Comparison of ENCODE assay signal across 9 mouse cellular contexts in genomic region chr4:125099458-125099857, GRCm38 (mm10). TPM values are rescaled to one million over a fixed set of nuclear protein-coding genes. Genes with fewer than 3 reads are reported as not detected.
DNase-seq lines count a peak whose midpoint lies in the region; ATAC-seq and TF ChIP-seq lines count a peak whose summit lies in the region.
"Had no signal": no experiment of that assay in that cellular context is flagged by ENCODE, and none has a peak within 500 bp of the region (broad histone marks: within the 10 kb centered on the region; RNA-seq: fewer than 3 reads in every experiment).

No protein-coding gene starts in this region.

- 7% methylated on average over 8 of the region's 8 CpGs for WGBS in liver, postnatal 0 days (ENCODE audit: insufficient replicate concordance)

- no peaks in the 10 kb centered on the region for H3K27me3 ChIP-seq in liver, postnatal 0 days (ENCODE audit: insufficient read depth, low read length)
- H3K27me3 ChIP-seq: embryonic facial prominence, embryonic 15.5 days had no signal

- no peak for TF ChIP-seq EP300 in liver, postnatal 0 days (IDR thresholded peaks at IDR 0.05; ENCODE audit: low read depth)

- no peak overlapping the region for H3K4me2 ChIP-seq in liver, postnatal 0 days (ENCODE audit: low read depth, low read length)
- H3K4me2 ChIP-seq: embryonic facial prominence, embryonic 15.5 days had no signal

- H3K9me3 ChIP-seq in liver, postnatal 0 days (ENCODE audit: low read length): no peaks in the 10 kb centered on the region
- H3K9me3 ChIP-seq: embryonic facial prominence, embryonic 15.5 days had no signal

- DNase-seq in CD8-positive naive resting alpha-beta T cell, adult 2 months (ENCODE audit: low read depth in 2 of 2, low spot score in 2 of 2): peak; percentile 81 to 88
- peak; percentile 87 for DNase-seq in brain, embryonic 14.5 days (ENCODE audit: low read depth)
- DNase-seq in fibroblast of lung, adult 2 months (ENCODE audit: low read depth): peak; percentile 57
- DNase-seq in heart, postnatal 10 days: peak; percentile 75 to 91
- peak; percentile 79 to 90 for DNase-seq in kidney, postnatal 25 days
- DNase-seq in liver, postnatal 0 days: peak; percentile 90
- DNase-seq in testis, postnatal 14 days (ENCODE audit: low spot score): peak; percentile 53

- no peaks in the 10 kb centered on the region for H3K4me1 ChIP-seq in liver, postnatal 0 days (ENCODE audit: insufficient read depth)
- H3K4me1 ChIP-seq: embryonic facial prominence, embryonic 15.5 days had no signal

- intact Hi-C loops in heart, postnatal 10 days (cut with DNase I): loop anchor here (1.0 kb wide), 1 partner anchor 156 kb away; no protein-coding TSS in a partner anchor

- TF ChIP-seq CTCF in brain, embryonic 14.5 days (IDR thresholded peaks at IDR 0.05; ENCODE audit: borderline replicate concordance, extremely low read depth, insufficient read depth, insufficient read length): peak; percentile 94
- peak; percentile 99 for TF ChIP-seq CTCF in liver, postnatal 0 days (IDR thresholded peaks at IDR 0.05; ENCODE audit: low read depth)

- peaks cover 18% of the 10 kb centered on the region for H3K36me3 ChIP-seq in liver, postnatal 0 days (replicated peaks; ENCODE audit: insufficient read depth, low read length)

- H3K4me3 ChIP-seq in liver, postnatal 0 days (ENCODE audit: low read depth, low read length): no peak overlapping the region
- H3K4me3 ChIP-seq: embryonic facial prominence, embryonic 15.5 days had no signal

- H3K9ac ChIP-seq in liver, postnatal 0 days (replicated peaks): no peak overlapping the region
- H3K9ac ChIP-seq: embryonic facial prominence, embryonic 15.5 days had no signal

- no peak for TF ChIP-seq POLR2A in brain, embryonic 14.5 days (IDR thresholded peaks at IDR 0.05; ENCODE audit: borderline replicate concordance, extremely low read depth, insufficient read depth, insufficient read length, poor library complexity, severe bottlenecking)

- H3K27ac ChIP-seq in liver, postnatal 0 days (ENCODE audit: low read depth): no peak overlapping the region
- H3K27ac ChIP-seq: embryonic facial prominence, embryonic 15.5 days had no signal

- peak; percentile 79 for ATAC-seq in liver, postnatal 0 days
- ATAC-seq in neutrophil, adult 5-6 weeks (ENCODE audit: extremely low read depth, insufficient number of reproducible peaks, low FRiP score, poor library complexity, severe bottlenecking): peak; percentile 80

RNA-seq across cellular contexts. Expression of gene Meaf6, which starts 14.5 kb away (rescaled TPM):
- 126 and 140 TPM in 2 replicates for polyA plus RNA-seq in brain, embryonic 14.5 days (2012; rRNA removed)
- 10 to 100 TPM; 27.7 to 31.4 TPM for total RNA-seq in heart, postnatal 10 days (2021)
- polyA plus RNA-seq in liver, postnatal 0 days (2015; fragmentation: Nextera tagmentation; extraction: Ambion mirVana): 15.2 and 16.3 TPM in 2 replicates
- total RNA-seq in neutrophil, adult 5-6 weeks (2017): 23.8 and 38.1 TPM in 2 replicates

RNA-seq across cellular contexts. Expression of gene Zc3h12a, which starts 28.2 kb away (rescaled TPM):
- 0.57 and 0.85 TPM in 2 replicates for polyA plus RNA-seq in brain, embryonic 14.5 days (2012; rRNA removed)
- 1 to 10 TPM; 1.8 to 3.1 TPM for total RNA-seq in heart, postnatal 10 days (2021)
- polyA plus RNA-seq in liver, postnatal 0 days (2015; fragmentation: Nextera tagmentation; extraction: Ambion mirVana): 0.44 and 0.48 TPM in 2 replicates
- total RNA-seq in neutrophil, adult 5-6 weeks (2017): 37.3 and 37.8 TPM in 2 replicates

RNA-seq across cellular contexts. Expression of gene Snip1, which starts 33.0 kb away (rescaled TPM):
- polyA plus RNA-seq in brain, embryonic 14.5 days (2012; rRNA removed): 19.0 and 20.6 TPM in 2 replicates
- 10 to 100 TPM; 10.8 to 11.6 TPM for total RNA-seq in heart, postnatal 10 days (2021)
- polyA plus RNA-seq in liver, postnatal 0 days (2015; fragmentation: Nextera tagmentation; extraction: Ambion mirVana): 10.7 and 10.8 TPM in 2 replicates
- 26.2 and 30.0 TPM in 2 replicates for total RNA-seq in neutrophil, adult 5-6 weeks (2017)

RNA-seq across cellular contexts. Expression of gene Dnali1, which starts 34.0 kb away (rescaled TPM):
- polyA plus RNA-seq in brain, embryonic 14.5 days (2012; rRNA removed): 1.2 and 1.8 TPM in 2 replicates
- total RNA-seq in heart, postnatal 10 days (2021): not detected
- polyA plus RNA-seq in liver, postnatal 0 days (2015; fragmentation: Nextera tagmentation; extraction: Ambion mirVana): 0.06 TPM in 1 of 2 replicates, not detected in the other
- 0.23 and 0.49 TPM in 2 replicates for total RNA-seq in neutrophil, adult 5-6 weeks (2017)
